Mouse (Mus musculus): ENCODE measurements around the gene Gdf1.

Gdf1 gene

DNA sequence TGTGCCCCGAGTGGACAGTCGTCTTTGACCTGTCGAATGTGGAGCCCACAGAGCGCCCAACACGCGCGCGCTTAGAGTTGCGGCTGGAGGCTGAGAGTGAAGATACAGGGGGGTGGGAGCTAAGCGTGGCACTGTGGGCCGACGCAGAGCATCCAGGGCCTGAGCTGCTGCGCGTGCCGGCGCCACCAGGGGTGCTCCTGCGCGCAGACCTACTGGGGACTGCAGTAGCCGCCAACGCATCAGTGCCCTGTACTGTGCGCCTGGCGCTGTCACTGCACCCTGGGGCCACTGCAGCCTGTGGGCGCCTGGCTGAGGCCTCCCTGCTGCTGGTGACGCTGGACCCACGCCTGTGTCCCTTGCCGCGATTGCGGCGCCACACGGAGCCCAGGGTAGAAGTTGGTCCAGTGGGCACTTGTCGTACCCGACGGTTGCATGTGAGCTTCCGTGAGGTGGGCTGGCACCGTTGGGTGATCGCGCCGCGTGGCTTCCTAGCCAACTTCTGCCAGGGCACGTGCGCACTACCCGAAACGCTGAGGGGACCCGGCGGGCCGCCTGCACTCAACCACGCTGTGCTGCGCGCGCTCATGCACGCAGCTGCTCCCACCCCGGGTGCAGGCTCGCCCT, 1.2 kb downstream of the Gdf1 start:
- in situ Hi-C loops (cut with MboI, MseI) = no loop called here

DNA sequence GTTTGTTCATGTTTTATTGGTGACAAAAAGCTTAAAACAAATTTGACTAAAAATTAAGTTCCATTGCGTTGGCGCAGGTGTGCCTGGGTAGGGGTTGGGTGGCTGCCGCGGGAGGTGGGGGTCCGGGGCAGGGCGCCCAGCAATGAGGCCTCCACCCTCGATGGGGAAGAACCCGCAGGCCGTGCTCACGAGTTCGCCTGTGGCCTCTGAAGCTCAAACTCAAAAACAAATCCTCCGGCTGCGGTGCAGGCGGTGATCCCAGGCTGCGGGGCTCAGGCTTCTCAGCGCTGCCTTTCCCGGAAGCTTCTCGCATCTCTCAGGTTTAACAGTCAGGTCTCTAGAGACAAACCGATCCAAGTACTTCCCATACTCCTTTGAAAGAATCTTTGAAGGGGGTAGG, 1.9 kb downstream of the Gdf1 start:
- in situ Hi-C loops (cut with MboI, MseI) = no loop called here

DNA sequence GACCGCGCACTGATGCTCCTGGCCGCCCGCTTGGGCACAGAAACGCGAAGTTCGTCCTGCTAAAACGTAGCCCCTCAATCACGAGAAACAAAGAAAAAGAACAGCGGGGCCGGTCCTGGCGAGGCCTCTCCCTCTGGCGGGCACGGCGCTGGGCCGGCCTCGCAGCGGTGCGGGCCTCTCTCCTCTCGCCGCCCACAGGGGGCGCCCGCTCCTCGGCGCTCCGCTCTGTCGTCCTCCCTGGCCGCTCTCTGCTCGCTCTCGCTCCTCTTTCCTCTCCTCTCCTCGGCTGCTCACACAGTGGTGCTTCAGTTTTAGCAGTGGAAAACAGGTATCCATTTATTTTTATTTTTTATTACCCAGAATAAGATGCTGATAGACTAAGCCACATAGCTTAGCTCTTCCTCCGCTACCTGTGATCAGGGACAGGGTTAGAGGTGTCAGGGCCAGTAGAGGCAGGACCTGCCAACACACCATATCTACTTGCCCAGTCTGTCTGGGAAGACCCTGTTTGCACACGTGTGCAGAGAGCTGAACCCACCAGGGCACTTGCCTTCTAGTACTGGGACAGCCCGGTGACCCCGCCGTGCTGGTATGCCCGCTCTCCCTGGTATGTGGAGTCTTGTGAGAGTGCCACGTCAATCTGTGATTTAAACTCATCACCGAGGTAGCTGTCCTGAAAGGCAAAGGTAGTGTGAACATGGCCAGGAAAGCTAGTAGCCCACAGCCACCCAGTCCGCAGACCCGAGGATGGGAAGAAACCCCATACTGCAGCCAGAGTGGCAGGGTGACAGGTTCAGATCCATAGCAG, 2.7 kb downstream of the Gdf1 start:
- in situ Hi-C loops (cut with MboI, MseI) = no loop called here

DNA sequence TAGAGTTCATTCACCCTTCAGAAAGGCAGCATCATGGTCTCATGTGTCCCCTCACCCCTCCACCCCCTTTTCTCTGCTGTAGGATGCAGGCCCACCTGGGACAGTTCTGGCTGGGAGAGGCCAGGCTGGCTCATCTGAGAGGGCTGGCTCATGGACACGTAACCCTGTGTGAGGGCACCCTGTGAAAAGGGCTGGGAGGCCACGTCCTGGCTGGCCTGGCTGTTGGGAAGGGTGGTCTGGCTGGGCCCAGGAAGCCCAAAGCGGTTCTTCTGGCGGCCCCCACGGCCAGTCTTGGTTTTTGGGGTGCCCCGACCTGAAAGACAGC, 3.2 kb downstream of the Gdf1 start:
- in situ Hi-C loops (cut with MboI, MseI) = no loop called here

DNA sequence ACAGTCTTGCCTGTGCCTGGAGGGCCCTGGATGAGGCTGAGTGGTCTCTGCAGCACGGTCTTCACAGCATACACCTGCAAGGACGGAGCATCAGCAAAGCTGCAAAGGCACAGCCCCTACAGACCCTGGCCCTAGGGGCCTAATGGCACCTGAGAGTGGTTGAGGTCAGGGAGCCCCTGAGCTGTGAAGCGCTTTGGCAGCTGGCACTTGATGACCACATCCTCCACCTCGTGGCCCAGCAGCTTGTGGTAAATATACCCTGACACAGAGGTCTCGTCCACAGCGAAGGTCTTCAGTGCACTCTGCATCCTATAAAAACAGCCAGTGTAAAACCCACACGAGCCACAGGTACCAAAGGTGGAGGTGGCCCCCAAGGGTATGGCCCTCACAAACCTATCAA, 9.3 kb downstream of the Gdf1 start:
- in situ Hi-C loops (cut with MboI, MseI) = no loop called here

DNA sequence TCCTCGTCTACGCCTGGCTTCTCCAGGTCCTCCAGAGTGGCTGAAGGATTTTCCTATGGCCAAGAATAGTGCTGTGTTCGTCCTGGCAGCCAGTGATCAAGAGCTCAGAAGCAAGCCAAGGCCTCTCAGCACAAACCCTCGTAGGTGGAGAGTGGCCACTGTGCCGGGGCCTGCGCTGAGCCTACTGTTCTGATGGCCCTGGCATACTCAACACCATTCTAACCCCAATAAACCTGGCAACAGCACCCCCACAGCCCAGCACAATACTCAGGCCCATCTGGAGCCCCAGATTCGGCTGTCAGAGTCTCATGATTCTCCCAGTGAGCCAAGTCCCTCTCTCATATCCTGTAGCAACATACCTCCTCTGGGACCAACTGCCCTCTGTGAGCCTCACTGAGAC, 11.0 kb downstream of the Gdf1 start:
- in situ Hi-C loops (cut with MboI, MseI) = no loop called here

DNA sequence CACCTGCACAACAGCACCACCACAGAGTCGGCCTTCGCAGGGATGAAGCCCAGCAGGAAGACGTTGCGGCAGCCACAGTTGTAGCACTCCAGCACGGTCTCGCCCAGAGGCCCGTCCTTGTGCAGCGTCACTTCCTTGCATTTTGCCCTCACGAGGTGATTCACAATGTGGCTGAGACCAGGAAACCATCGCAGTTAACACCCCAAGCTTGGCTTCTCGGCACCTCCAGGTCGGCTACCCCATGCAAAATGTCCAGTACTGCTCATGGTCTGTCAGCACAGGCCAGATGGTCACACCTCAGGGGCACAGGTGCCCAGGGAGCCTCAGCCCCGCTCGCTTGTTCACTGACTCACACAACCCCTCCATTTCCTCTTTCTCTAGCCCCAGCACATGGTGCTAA, 12.4 kb downstream of the Gdf1 start:
- in situ Hi-C loops (cut with MboI, MseI) = no loop called here

DNA sequence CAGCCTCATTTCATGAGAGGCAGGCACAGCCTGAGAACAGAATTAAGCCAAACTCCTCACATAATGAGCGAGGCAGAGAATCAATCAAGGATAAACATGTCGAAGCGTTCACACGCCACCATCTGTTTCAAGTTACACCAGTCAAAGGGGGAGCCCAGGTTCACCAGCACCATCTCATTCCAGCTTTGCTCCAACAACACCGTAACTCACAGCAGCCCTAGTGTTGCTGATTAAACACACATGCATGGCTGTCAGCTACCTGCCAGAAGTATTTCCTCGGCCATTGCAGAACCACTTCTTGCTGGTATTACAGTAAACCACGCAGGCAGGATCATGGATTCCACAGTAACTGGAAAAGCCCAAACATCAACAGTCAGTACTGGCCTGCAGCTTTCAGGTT, 13.5 kb downstream of the Gdf1 start:
- in situ Hi-C loops (cut with MboI, MseI) = no loop called here

DNA sequence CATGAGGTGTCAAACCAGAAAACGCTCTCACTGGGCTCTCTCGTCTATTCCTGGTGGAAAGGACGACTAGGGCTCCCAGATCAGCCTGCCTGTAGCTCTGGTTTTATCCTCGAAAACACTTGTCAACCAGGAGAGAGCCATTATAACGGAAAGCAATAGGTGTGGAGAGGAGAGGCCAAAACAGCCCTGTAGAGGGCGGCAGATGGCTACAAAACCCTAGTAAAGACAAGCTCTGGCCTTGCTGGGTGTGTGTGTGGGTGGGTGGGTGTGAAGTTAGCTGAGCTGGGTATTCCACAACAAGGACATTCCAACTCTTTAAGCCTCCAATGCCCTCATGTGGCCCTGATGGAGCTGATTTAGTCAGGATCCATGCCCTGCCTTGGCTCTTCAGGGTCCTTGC, 14.1 kb downstream of the Gdf1 start:
- in situ Hi-C loops (cut with MboI, MseI) = no loop called here

DNA sequence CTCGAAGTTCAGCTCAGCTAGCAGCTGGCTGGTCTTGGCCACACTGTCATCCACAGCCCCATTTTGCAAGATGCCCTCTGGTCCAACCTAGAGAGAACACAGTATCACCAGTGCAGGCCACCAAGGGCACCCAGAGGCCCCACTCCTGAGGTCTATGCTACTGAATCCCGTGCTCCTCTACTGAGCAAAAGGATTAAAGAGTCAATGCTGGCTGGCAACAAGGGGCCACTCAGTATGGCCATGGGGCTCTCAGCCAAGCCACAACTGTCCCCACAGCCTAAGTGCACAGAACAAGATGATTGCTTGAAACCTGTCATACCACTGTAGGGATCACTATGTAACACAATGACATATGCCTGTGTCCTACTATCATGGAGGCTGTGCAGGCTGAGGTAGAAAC, 14.7 kb downstream of the Gdf1 start:
- in situ Hi-C loops (cut with MboI, MseI) = no loop called here

DNA sequence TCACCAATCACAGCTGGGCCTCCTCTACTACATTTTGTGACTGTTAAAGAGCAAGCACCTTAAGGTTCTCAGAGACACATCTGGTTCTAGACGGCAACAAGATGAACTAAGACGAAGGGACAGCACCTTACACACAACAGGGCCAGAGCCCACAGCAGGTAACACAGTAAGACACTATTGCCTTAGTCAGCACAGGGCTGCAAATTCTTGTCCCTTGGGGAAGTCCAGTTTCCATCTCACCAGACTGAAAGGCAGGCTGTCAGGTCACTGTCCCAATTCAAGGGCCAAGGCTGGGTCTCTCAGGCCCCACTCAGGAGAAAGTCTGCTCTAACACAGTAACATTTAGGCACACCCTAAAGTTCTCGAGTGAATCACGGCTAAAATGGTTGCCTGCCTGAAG, 17.8 kb downstream of the Gdf1 start:
- in situ Hi-C loops (cut with MboI, MseI) = no loop called here

DNA sequence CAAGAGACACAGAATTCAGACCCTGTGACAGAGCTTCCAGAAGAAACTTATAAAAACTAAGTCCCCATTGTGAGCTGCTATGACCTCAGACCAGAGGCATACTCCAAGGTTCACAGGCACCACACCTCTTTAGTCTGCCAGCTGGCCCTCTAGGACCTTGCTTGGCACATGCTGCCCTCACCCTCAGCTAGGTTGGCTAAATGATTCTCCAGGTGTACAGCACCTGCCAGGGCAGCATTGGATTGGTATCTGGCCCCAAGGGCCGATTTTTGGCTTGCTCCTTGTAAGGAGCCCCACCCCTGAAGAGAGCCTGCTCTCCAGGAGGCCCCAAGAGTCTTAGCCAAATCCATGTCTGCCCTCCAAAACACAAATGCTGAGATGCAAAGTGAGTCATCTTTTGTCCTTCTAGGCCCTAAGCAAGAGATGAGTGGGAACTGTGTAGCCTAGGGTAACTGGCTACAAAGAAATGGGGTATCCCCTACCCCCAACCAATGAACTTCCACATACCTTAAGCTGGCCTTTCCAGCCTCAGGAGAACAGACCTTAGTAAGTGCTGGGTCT, 18.3 kb downstream of the Gdf1 start:
- in situ Hi-C loops (cut with MboI, MseI) = no loop called here

DNA sequence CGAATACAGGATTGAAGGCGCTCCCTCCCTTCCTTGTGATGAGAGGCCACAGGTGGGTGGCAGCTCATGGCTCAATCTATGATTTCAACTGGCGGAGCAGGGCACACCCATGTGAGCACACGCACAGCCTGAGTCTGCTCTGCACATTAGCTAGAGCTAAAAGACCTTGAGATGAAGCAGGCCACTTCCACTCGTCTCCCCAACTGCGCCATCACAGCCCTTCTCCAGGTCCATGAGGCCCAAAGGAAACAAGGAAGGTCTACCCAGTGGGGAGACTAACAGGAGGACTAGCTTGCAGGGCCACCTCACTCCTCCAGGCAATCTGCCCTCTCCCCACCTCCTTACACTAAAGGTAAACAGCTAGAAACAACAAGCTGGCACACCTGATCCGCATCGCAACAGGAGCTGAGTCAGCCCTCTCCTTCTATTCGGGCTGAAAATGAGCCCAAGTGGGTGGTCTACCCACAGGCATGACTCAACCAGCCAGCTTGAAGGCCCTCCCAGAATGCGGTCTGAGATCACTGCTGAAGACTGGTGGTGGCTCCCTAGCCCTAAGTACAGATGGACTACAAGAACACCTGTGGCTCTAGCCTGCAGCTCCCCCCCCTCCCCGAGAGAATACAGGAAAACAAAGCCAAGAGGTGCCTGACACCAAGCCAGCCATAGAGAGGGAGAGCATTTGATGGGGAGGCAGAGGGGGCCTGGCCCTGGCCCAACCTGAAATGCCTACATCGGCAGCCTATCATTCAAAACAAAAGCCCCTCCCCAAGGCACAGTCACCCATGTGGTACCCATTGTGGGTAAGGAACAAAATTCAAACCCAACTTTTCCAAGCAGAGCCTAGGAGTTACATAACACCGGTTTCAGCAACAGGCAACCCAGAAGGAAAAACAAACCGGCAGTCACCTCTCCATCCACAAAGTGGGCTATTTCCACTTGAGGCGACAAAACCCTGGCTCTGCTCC, 21.7 kb downstream of the Gdf1 start:
- in situ Hi-C loops (cut with MboI, MseI) = no loop called here

DNA sequence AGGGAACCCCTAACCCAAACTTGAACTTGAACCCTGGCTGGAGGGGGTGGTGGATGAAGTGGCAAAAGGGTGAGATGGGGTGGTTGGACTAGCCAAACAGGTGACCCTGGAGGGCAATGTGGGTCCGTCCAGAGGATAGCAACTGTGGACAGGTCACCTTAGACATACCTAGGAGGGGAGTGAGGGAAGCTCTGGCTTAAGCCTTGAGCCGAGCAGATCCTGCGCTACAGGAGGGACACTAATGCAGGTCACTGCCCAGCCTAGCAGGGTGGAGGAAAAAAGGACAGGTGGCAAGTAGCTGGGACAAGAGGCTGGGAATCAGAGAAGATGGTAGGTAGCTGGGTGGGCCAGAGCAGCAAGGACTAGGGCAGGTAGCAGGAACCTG, 22.4 kb downstream of the Gdf1 start:
- in situ Hi-C loops (cut with MboI, MseI) = no loop called here

DNA sequence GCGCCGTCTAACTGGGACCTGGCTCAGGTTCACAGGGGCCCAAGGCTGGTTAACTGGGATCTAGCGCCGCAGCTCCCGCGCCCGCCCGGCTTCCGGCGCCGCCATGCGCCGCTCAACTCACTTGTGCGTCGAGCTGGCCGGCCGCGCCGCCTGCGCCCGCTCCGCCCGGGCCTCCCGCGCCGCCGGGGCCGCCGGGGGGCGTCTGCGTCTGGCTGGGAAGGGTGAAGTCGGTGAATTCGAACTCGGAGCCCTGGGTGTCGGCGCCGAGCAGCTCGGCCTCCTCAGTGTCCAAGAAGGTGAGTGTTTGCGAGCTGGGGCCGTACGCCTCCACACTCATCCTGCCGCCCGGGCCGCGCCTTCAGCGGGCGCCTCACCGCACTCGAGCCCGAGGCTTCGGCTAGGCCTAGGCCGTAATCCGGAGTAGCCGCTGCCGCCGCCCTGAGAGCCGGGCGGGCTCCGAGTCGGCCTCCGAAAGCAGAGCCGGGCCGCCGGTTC, 23.1 kb downstream of the Gdf1 start:
- in situ Hi-C loops (cut with MboI, MseI) = no loop called here

DNA sequence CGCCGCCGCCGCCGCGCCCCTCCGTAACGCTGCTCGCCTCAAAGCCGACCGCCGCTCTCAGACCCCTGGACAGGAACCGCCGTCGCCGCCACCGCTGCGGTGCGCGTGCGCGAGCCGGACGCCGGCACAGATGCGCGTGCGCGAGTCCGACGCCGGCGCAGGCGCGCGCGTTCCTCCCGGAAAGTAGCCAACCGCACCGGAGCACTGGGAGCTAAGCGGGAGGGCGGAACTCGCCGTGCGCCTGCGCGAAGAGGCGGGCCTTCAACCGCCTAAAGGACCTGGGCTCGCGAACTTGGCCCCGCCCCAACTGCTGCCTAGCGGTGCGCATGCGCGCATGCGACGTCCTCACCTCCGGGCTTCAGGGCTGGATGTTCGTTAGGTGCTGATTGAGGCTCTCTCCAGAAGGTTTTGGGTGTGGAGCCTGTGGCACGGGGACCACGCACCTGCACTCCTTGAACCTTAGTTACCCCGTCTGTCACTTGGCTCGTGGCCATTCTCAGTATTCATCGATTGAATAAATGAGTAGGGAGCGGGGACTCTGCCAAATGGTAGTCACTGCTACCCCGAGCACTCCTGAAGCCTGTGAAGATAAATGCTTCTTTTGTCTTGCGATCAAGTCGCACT, 23.7 kb downstream of the Gdf1 start, which contains the start of gene Upf1:
Upf1 (minus strand) TSS at position 85 of the 624 bp plus-strand sequence.
- in situ Hi-C loops (cut with MboI, MseI) = no loop called here

DNA sequence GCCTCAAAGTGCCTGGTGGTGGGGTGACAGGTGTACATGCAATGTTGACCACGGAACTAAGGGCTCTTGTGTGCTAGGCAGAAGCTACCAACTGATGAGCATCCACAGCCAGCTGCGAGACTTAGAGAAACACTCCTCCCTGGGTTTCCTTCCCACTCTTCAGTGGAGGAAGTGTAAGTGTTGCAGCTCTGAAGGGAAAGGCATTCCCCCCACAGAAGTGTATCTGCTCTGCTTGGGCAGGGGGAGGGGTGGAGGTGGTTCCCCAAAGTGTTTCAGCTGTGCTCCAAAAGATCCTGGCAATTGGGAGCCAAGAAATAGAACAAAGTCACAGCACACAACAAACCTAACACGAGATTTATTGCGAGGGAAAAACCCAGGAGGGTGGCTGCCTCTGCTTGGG, 24.4 kb downstream of the Gdf1 start:
- in situ Hi-C loops (cut with MboI, MseI) = no loop called here

DNA sequence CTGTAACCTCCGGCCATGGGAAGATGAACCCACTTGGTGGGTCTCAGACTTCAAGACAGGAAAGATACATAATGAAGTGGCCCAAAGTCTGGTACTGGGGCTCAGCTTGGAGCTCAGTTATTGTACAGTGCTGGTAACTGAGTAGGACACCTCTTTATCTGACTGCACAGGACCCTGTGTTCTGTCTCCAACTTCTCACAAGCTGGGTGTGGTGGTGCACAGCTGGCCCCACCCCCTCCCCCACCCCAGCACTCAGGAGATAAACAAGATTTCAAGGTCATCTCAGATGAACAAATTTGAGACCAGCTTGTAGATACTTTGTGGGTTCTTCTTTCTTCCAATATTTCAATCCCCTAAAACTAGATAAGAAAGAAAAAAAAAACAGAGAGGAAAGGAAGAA, 26.5 kb downstream of the Gdf1 start:
- in situ Hi-C loops (cut with MboI, MseI) = no loop called here

DNA sequence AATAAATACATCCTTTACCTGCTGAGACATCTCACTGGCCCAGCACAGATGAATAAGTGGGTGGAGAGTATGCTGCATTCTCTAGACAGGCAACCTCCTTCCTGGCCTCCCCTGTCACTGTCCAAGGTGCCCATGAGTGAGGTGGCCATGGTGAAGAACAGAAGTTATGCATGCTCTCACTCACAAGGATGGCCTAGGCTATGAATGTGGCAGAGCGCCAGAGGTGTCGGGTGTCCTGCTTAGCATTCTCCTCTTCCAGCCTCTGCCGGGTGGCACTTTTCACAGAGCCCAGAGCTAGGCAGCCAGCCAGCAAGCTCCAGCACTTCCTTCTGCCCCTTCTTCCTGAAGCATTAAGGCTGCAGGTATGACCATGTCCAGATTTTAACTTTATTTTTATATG, 29.8 kb downstream of the Gdf1 start:
- in situ Hi-C loops (cut with MboI, MseI) = no loop called here

DNA sequence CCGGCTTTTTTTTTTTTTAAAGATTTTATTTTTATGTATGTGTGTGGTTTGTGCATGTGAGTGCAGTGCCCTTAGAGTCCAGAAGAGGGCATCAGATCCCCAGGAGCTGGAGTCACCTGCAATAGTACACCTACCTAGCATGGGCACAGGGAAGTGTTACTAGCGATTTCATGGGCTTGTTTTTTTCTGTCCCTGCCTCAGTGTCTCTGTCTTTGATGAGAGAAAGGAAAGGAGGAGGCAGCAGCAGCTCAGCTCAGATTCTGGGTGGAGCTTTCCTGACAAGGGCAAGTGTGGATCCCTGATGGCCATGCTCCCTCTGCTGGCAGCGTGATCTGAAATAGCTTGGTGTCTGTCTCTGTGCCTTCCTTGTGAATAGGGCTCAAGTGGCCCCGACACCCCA, 31.2 kb downstream of the Gdf1 start:
- in situ Hi-C loops (cut with MboI, MseI) = no loop called here

DNA sequence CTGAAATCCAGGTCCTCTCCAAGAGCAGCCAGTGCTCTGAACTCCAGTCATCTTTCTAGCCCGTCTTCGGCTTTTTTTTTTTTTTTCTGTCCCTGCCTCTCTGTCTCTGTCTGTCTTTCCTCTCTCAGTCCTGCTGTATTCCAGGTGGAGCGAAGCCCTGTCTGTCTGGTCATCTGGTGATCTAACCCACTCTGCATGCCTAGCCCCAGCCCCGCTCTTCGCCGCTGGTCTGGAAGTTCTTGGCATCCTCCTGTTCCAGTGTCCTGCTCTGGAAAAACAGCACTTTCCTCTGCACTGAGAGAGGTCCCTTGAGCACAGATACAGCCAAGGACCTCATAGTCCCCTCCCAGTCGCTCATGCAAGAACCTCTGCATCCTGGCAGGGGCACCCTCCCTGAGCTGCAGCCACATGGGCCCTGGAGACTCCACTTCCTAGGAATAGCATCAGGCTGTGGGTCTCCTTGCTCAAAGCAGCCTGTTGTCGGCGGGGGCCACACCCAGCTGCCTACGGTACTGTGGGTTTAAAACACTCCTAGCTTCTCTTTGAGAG, 31.9 kb downstream of the Gdf1 start:
- in situ Hi-C loops (cut with MboI, MseI) = no loop called here
